Mouse (Mus musculus) heart, embryonic 11.5 days (tissue): ENCODE measurements around the gene Kmt2d. TPM values are rescaled to one million over a fixed set of nuclear protein-coding genes. Genes with fewer than 3 reads are reported as not detected.

Source experiments
- ATAC-seq: fragments of 200-750 bp; cut with Nextera tagmentation; replicated peaks from 2 replicates; pipeline ENCODE4 v1.8.0; 2017; ENCODE audit warnings: moderate library complexity; ENCODE audit not compliant: insufficient number of reproducible peaks, low FRiP score, low TSS enrichment
- H3K27ac ChIP-seq: fragments of 300-500 bp; sonication (generic); 2 replicates; pipeline ENCODE4 v1.5.1; 2014; ENCODE audit warnings: mild to moderate bottlenecking, low read depth, low read length
- H3K27me3 ChIP-seq: fragments of 300-500 bp; sonication (generic); 2 replicates; pipeline ENCODE4 v1.6.1; 2014; ENCODE audit warnings: mild to moderate bottlenecking, low read length, mixed read lengths; ENCODE audit not compliant: control insufficient read depth, insufficient read depth
- H3K36me3 ChIP-seq: fragments of 300-500 bp; sonication (generic); 2 replicates; pipeline ENCODE4 v1.6.1; 2014; ENCODE audit warnings: mild to moderate bottlenecking, low read length, moderate library complexity, mixed read lengths; ENCODE audit not compliant: control insufficient read depth, insufficient read depth
- H3K4me1 ChIP-seq: fragments of 300-500 bp; sonication (generic); 2 replicates; pipeline ENCODE4 v1.6.1; 2014; ENCODE audit warnings: low read length; ENCODE audit not compliant: control insufficient read depth, insufficient read depth
- H3K4me2 ChIP-seq: fragments of 300-500 bp; sonication (generic); 2 replicates; pipeline ENCODE4 v1.6.1; 2014; ENCODE audit warnings: mild to moderate bottlenecking, moderate library complexity
- H3K4me3 ChIP-seq: fragments of 300-500 bp; sonication (generic); 2 replicates; pipeline ENCODE4 v1.5.1; 2014; ENCODE audit warnings: low read depth, low read length
- H3K9ac ChIP-seq: fragments of 300-500 bp; sonication (generic); 2 replicates; pipeline ENCODE4 v1.6.1; 2014; ENCODE audit warnings: mild to moderate bottlenecking, low read depth, low read length, moderate library complexity
- H3K9me3 ChIP-seq: fragments of 300-500 bp; sonication (generic); replicated peaks from 2 replicates; pipeline ENCODE4 v1.6.1; 2016; ENCODE audit warnings: low read length; ENCODE audit not compliant: control insufficient read depth
- WGBS: fragments of 180-500 bp; shearing (Covaris S2); extraction: QIAGEN DNeasy Blood & Tissue Kit; methylation state at CpG from one replicate; pipeline ENCODE4 v1.1.7; 2014; ENCODE audit not compliant: insufficient replicate concordance; 5-methylcytosine and 5-hydroxymethylcytosine counted together
- polyA plus RNA-seq: library from polyadenylated mRNA; unstranded; fragments of >200 nt; fragmentation: Nextera tagmentation; extraction: Ambion mirVana; gene quantifications from 2 replicates; pipeline ENCODE4 v1.2.1, GENCODE M21; 2014

The Kmt2d gene
- polyA plus RNA-seq, 1 experiment from 2014 or later: 16.1 TPM

- H3K27me3 ChIP-seq: no peaks in the 10 kb centered on the region
Measured at GRCm38 (mm10) chr15:98877331-98877730, 6.3 kb upstream of the Kmt2d start.

DNA sequence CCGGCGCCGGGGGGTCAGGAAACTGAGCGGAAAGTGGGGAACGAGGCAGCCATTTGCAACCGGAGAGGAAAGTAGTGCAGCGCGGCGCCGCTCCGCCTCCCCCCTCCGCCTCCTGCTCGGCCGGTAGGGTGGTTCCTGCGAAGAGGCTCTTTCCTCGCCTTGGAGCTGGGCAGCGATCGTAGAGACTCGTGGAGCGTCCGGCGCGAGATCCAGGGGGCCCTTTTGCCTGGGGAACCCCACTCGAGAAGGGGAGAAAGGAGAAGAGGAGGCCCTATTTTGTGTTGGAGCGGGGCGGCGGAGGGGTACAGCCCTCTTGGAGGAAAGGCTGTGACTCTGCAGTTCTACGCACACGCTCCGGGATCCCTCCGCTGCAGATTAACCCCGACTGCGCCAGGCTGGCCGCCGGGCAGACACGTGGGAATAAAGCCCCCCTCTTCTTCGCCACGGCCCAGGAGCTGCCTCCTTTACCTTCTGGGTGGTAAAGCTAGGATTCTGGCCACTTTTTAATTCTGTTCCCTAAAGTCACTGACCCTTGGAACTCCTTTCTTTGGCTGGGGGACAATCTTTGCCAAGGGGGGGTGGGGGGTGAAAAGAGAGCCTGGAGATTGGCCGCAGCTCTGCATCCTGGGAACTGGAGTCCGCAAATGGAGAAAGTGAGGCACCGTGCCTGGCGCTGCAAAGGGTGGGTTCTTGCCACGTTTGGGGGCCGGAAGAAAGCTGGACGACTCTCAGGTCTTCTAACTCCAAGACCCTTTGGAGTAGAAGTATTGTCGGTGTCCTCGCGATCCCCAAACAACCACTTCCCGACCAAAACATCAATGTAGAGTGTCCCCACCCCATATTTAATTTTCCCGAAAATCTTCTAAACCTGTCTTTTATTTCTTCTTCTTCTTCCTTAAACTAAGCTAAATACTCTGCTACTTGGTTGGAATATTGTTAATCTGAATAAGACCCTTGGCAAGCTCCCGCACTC lies 1.2 kb upstream of the Kmt2d start:
- ATAC-seq: peak; percentile 78

More at GRCm38 (mm10) chr15:98877331-98877730, 6.3 kb upstream of the Kmt2d start:
- Histone ChIP-seq H3K4me3 (no peak overlapping the region), H3K36me3 (no peaks in the 10 kb centered on the region), H3K4me1 (peaks cover 14% of the 10 kb centered on the region), H3K9me3 (no peaks in the 10 kb centered on the region), H3K4me2 (no peak overlapping the region), H3K9ac (no peak overlapping the region), H3K27ac (no peak overlapping the region)
- 20% methylated on average over 3 of the region's 3 CpGs for WGBS
- ATAC-seq: no peak

GRCm38 (mm10) chr15:98870179-98871069 lies 580 bp downstream of the Kmt2d start:
- Histone ChIP-seq H3K36me3 (peaks cover 11% of the 10 kb centered on the region), H3K9ac (peak overlapping the region; percentile 100), H3K4me2 (peak overlapping the region; percentile 99), H3K4me1 (peaks cover 35% of the 10 kb centered on the region), H3K27me3 (no peaks in the 10 kb centered on the region), H3K9me3 (no peaks in the 10 kb centered on the region), H3K27ac (peak overlapping the region; percentile 98), H3K4me3 (peak overlapping the region; percentile 99)
- under 1% methylated on average over 16 of the region's 16 CpGs for WGBS
- ATAC-seq: no peak

More for the DNA sequence above, 1.2 kb upstream of the Kmt2d start:
- H3K36me3 ChIP-seq: no peaks in the 10 kb centered on the region
- no peaks in the 10 kb centered on the region for H3K9me3 ChIP-seq
- peaks cover 31% of the 10 kb centered on the region for H3K4me1 ChIP-seq
- 2% methylated on average over 48 of the region's 51 CpGs for WGBS
- H3K27me3 ChIP-seq: no peaks in the 10 kb centered on the region
- peak overlapping the region; percentile 99 for H3K4me2 ChIP-seq
- H3K9ac ChIP-seq: peak overlapping the region; percentile 100
- peak overlapping the region; percentile 99 for H3K4me3 ChIP-seq
- peak overlapping the region; percentile 98 for H3K27ac ChIP-seq

DNA sequence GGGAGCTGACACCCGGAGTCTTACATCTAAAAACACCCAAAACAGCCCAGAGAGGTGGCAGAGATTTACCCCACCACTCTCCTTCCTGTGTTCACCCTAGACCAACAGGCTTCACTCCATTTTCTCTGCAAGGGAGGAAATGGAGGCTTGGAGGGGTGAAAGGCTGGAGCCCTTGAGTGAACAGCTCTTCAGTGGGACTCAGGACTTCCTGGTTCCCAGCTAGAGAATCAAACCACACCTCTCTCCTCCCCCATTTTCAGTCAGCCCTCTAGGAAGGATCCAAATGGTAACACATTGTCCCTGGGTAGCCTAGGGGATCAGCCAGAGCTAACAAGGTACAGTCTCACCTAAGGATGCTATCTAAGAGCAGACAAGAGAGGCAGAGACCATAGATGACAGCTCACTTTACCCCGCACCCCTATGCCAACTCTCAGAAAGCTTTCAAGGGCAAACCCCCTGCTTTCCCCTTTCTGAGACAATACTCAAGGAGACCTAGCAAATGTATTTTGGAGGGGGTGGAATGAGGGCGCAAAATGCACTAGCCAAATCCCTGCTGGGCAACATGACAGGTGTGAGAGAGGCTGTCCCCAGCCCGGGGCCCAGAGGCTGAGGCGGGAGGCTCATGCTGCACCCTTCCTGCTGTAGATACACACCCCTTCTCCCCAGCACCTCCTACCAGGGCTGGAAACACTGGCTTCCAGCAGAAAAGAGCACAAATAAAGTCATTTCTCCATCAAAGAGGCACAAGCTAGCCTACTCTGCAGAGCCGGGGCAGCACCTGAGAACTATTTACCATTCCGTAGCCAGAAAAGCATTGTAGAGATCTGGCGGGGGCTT lies 1.4 kb downstream of the Kmt2d start:
- peak overlapping the region; percentile 38; the same call in 1 of the 2 replicates for H3K27ac ChIP-seq
- 10% methylated on average over 8 of the region's 8 CpGs for WGBS
- ATAC-seq: no peak
- H3K4me2 ChIP-seq: peak overlapping the region; percentile 99
- peaks cover 20% of the 10 kb centered on the region for H3K36me3 ChIP-seq
- H3K9ac ChIP-seq: peak overlapping the region; percentile 100
- H3K4me3 ChIP-seq: peak overlapping the region; percentile 99
- no peaks in the 10 kb centered on the region for H3K9me3 ChIP-seq
- H3K27me3 ChIP-seq: no peaks in the 10 kb centered on the region
- H3K4me1 ChIP-seq: peaks cover 35% of the 10 kb centered on the region

DNA sequence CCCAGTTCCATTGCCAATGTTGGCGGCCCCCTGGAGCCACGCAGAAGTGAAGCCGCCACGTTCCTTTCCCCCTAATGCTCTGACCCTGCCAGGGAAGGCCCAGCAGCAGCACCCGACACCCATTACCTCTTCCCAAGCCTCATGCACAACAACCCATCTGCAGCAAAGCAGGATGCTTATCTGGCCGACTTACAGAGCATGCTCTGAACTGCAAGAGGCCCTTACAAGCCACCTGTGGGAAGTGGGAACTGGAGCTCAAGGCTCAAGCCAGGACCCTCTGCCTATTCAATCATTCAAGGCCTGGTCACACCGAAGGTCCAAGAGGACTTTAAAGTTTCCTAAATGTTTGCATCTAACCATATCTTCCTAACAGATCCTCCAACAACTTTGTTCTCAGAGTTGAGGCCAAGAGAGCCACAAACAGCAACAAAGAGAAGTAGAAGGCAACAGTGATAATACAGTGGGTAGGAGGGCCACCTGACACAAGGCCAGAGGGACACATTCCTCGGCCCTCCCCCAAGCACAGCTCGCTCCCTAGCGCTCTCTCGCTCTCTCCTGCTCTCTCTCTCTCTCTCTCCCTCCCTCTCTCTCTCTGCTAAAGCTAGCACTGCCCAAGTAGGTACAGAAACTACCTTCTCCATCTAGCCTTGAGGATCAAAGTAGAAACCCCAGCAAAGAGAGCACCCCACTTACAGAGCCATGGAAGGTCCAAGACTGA lies 2.5 kb downstream of the Kmt2d start:
- peak overlapping the region; percentile 99 for H3K4me2 ChIP-seq
- 27% methylated on average over 11 of the region's 11 CpGs for WGBS
- H3K27me3 ChIP-seq: no peaks in the 10 kb centered on the region
- peaks cover 30% of the 10 kb centered on the region for H3K36me3 ChIP-seq
- peak overlapping the region; percentile 99 for H3K4me3 ChIP-seq
- H3K9ac ChIP-seq: peak overlapping the region; percentile 100
- peaks cover 35% of the 10 kb centered on the region for H3K4me1 ChIP-seq
- H3K27ac ChIP-seq: peak overlapping the region; percentile 70
- no peak for ATAC-seq
- H3K9me3 ChIP-seq: no peaks in the 10 kb centered on the region

- Histone ChIP-seq H3K4me1 (peaks cover 30% of the 10 kb centered on the region), H3K4me2 (peak overlapping the region; percentile 99), H3K4me3 (no peak overlapping the region), H3K36me3 (peaks cover 41% of the 10 kb centered on the region), H3K9me3 (no peaks in the 10 kb centered on the region), H3K9ac (no peak overlapping the region), H3K27me3 (no peaks in the 10 kb centered on the region), H3K27ac (no peak overlapping the region)
- ATAC-seq: no peak
- 68% methylated on average over 6 of the region's 6 CpGs for WGBS
Measured at GRCm38 (mm10) chr15:98867321-98867720, 3.7 kb downstream of the Kmt2d start.

DNA sequence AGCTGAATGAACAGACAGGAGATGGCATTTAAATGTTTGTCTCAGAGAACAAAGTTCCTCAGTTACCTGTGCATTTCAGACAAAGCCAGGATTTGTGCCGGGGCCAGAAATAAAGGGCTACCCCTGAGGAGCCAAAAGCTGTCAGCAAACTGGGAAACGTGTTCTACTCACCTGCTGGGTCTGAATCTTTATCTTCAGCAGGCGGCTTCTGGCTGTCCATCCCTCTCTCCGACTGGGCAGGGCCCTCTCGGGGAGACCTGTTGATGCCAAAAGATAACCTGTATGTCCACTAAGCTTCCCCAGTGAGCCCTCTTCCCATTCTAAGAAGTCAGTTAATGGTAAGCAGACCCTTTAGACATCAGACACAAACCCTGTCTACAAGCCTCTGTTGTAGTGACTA lies 4.5 kb downstream of the Kmt2d start:
- H3K36me3 ChIP-seq: peaks cover 49% of the 10 kb centered on the region
- 74% methylated on average over 5 of the region's 5 CpGs for WGBS
- no peaks in the 10 kb centered on the region for H3K9me3 ChIP-seq
- H3K4me3 ChIP-seq: no peak overlapping the region
- peaks cover 30% of the 10 kb centered on the region for H3K4me1 ChIP-seq
- no peak overlapping the region for H3K9ac ChIP-seq
- no peak overlapping the region for H3K27ac ChIP-seq
- H3K27me3 ChIP-seq: no peaks in the 10 kb centered on the region
- ATAC-seq: no peak
- H3K4me2 ChIP-seq: no peak overlapping the region
